Mouse (Mus musculus) megakaryocyte, embryonic 14.5 days (primary cell): ENCODE measurements around the gene Mrpl38. TPM values are rescaled to one million over a fixed set of nuclear protein-coding genes. Genes with fewer than 3 reads are reported as not detected.

Experiments
- H3K27me3 ChIP-seq: replicated peaks from 2 replicates; pipeline ENCODE3; 2012; ENCODE audit warnings: inconsistent platforms
- H3K36me3 ChIP-seq: replicated peaks from 2 replicates; pipeline ENCODE3; 2012; ENCODE audit warnings: low read length, inconsistent platforms, mixed read lengths
- H3K4me1 ChIP-seq: 2 replicates; pipeline ENCODE4 v1.6.1; 2012; ENCODE audit warnings: inconsistent platforms
- H3K4me3 ChIP-seq: replicated peaks from 2 replicates; pipeline ENCODE3; 2012; ENCODE audit warnings: moderate library complexity, mild to moderate bottlenecking, inconsistent platforms
- H3K9me3 ChIP-seq: 2 replicates; pipeline ENCODE4 v1.6.1; 2012; ENCODE audit warnings: inconsistent platforms
- FLI1 ChIP-seq: IDR thresholded peaks from 2 replicates; pipeline ENCODE4 v1.6.1; 2012; ENCODE audit warnings: low read length, inconsistent platforms, mixed read lengths
- GATA1 ChIP-seq: IDR thresholded peaks from 3 replicates; pipeline ENCODE4 v1.6.1; 2012; ENCODE audit warnings: mixed read lengths, low read length, inconsistent platforms, borderline replicate concordance
- polyA plus RNA-seq: library from polyadenylated mRNA; stranded (reverse); fragments of >175 nt; gene quantifications from 2 replicates; pipeline ENCODE4 v1.2.3, GENCODE M21; 2012; ENCODE audit warnings: low replicate concordance; ENCODE audit not compliant: insufficient read depth

The Mrpl38 gene
- polyA plus RNA-seq, 1 experiment = 80.4 TPM

DNA sequence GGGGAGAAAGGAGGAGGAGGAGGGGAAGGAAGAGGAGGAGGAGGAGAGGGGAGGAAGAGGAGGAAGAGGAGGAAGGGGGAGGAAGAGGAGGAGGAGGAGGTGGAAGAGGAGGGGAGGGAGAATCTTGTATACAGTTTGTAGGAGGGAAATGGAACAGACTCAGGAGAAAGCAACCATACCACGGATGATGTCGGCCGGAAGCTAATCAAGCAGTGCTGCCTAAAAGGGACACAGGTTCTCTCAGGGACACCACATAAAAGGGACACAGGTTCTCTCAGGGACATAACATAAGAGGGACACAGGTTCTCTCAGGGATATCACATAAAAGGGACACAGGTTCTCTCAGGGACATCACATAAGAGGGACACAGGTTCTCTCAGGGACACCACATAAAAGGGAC lies 30.5 kb upstream of the Mrpl38 start:
- Histone ChIP-seq H3K27me3 (no peaks in the 10 kb centered on the region), H3K4me3 (no peak overlapping the region), H3K36me3 (peaks cover 60% of the 10 kb centered on the region), H3K4me1 (peaks cover 48% of the 10 kb centered on the region), H3K9me3 (no peaks in the 10 kb centered on the region)
- TF ChIP-seq FLI1 = no peak
- no peak for TF ChIP-seq GATA1

DNA sequence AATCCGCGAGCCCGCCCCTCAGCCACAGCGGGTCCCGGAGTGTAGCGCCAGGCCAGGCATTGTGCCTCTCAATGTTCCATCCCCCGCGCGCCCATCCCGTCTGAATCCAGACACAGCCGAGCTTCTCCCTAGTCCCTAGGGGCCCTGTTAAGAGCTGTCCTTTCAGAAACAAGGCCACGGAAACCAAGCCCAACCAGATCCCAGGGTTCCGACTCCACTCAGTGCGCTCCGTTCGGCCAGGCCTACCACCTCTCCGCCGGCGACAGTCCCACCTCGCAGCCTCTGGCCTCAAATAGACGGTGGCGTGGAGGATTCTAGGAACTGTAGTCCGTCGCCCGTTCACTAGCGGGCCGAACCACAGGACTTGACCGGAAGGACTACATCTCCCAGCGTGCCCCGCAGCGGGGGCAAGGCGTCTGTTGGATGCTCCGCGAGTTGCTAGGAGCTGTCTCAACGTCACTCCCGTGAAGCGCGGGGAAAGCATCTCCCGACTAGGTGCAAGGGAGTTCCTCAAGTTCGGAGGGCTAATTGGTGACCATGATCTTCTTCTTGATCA lies 29.3 kb upstream of the Mrpl38 start, which contains the start of gene Fbf1:
Gene Fbf1 (minus strand): TSS at position 283 of the 556 bp plus-strand sequence.
- no peak for TF ChIP-seq GATA1
- no peak for TF ChIP-seq FLI1
- Histone ChIP-seq H3K9me3 (no peaks in the 10 kb centered on the region), H3K4me1 (peaks cover 60% of the 10 kb centered on the region), H3K36me3 (peaks cover 60% of the 10 kb centered on the region), H3K4me3 (peak within 1 kb of the TSS; percentile 95), H3K27me3 (no peaks in the 10 kb centered on the region)

DNA sequence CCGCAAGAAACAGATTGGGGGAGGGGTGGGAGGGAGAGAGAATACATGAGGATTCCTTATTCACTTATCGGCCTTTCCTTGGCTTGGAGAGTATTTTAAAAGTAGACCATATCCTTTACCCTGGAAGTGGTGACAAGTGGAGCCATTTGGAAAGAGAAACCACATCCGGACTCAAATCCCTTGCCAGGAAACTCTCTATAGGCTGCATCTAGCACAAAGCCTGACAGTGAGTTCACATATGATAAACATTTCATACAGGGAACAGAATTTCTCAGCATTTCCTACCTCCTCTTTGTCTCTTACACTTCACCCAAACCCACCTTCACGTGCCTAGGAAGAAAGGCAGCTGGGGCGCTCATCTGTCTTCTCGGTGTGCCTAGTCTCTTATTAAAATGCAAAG lies 28.6 kb upstream of the Mrpl38 start:
- no peaks in the 10 kb centered on the region for H3K9me3 ChIP-seq
- H3K4me1 ChIP-seq = peaks cover 68% of the 10 kb centered on the region
- no peaks in the 10 kb centered on the region for H3K27me3 ChIP-seq
- peak overlapping the region; percentile 95 for H3K4me3 ChIP-seq
- peaks cover 59% of the 10 kb centered on the region for H3K36me3 ChIP-seq
- TF ChIP-seq FLI1 = no peak
- no peak for TF ChIP-seq GATA1

DNA sequence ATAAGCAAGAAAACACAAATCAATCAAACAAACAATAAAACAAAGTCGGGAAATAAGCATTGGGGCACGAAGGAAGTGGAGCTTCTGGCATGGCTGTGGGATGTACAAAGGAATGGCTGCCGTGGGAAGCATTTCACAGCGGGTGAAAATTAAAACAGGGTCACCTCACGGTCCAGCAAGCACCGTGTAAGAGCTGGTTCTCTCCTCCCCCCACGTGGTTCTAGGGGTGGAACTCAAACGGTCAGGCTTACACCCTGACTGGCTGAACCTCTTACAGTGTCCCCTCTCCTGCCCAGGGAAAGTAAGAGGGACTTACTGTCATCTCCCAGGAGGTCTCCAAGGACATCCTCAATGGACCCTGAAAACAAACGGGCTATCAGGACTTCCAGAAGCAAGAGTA lies 24.3 kb upstream of the Mrpl38 start:
- TF ChIP-seq FLI1 = no peak
- TF ChIP-seq GATA1 = no peak
- Histone ChIP-seq H3K9me3 (no peaks in the 10 kb centered on the region), H3K36me3 (peaks cover 82% of the 10 kb centered on the region)

DNA sequence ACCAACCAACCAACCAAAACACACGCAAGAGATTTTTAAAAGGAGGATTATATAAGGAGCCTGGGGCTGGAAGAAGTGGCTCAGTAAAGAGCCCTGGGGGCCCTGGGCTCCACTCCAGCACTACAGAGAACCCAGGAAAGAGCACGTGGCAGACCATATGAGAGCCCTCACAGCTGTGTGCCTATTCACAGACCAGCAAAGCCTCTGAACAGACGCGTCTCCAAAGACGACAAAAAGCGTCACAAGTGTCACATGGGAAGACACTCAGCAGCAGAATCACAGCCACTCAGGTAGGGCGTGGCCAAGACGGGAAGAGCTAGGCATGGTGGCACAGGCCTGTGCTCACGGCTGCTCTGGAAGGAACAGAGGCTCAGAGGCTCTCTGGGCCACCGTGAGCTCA lies 23.5 kb upstream of the Mrpl38 start:
- Histone ChIP-seq H3K27me3 (no peaks in the 10 kb centered on the region), H3K36me3 (peaks cover 91% of the 10 kb centered on the region), H3K4me3 (no peak overlapping the region), H3K9me3 (no peaks in the 10 kb centered on the region), H3K4me1 (peaks cover 95% of the 10 kb centered on the region)
- TF ChIP-seq FLI1 (no peak), GATA1 (no peak)

More for the DNA sequence above, 24.3 kb upstream of the Mrpl38 start:
- Histone ChIP-seq H3K4me1 (peaks cover 91% of the 10 kb centered on the region), H3K27me3 (no peaks in the 10 kb centered on the region), H3K4me3 (no peak overlapping the region)

DNA sequence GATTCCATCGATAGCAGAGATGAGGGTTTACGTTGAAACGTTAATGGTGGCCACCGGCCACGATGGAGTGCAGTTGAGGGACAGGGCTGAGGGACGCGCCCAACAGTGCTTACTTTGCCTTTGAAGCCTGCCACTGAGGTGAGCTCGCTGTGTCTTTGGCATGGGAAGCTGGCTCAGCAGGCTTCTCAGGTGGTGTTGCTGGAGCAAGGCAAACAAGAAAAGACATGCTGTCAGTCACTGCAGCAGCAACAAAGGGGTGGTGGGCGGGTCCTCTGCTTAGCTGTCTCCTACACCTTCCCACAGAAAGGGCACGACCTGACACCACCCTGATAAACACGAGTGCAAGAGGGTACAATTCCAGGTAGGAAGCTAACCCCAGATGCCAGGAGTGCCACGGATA lies 22.6 kb upstream of the Mrpl38 start:
- H3K36me3 ChIP-seq = peaks cover 97% of the 10 kb centered on the region
- TF ChIP-seq FLI1 (no peak), GATA1 (no peak)
- H3K4me1 ChIP-seq = peaks cover 95% of the 10 kb centered on the region
- H3K27me3 ChIP-seq = no peaks in the 10 kb centered on the region
- no peak overlapping the region for H3K4me3 ChIP-seq
- no peaks in the 10 kb centered on the region for H3K9me3 ChIP-seq

DNA sequence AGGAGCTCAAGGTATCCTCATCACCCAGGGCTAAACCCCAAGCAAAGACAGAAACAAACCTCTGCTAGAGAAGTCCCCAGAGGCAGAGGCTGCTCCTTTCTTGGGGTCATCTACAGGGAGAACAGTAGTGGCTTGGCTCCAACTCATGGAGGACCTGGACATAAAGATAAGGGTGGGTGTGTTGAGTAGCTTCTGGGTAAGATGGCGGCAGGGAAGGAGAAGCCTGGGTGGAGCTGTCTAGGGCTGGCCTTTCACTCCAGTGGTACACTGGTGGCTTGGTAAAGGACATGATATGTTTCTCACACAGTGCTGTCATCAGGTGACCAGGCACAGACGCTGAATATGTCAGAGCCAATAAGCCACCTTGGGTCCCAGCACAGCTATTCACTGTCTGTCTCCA lies 12.3 kb upstream of the Mrpl38 start:
- H3K9me3 ChIP-seq = no peaks in the 10 kb centered on the region
- peaks cover 100% of the 10 kb centered on the region for H3K36me3 ChIP-seq
- TF ChIP-seq FLI1 = no peak
- no peak for TF ChIP-seq GATA1
- no peaks in the 10 kb centered on the region for H3K27me3 ChIP-seq
- no peak overlapping the region for H3K4me3 ChIP-seq
- H3K4me1 ChIP-seq = peaks cover 59% of the 10 kb centered on the region

DNA sequence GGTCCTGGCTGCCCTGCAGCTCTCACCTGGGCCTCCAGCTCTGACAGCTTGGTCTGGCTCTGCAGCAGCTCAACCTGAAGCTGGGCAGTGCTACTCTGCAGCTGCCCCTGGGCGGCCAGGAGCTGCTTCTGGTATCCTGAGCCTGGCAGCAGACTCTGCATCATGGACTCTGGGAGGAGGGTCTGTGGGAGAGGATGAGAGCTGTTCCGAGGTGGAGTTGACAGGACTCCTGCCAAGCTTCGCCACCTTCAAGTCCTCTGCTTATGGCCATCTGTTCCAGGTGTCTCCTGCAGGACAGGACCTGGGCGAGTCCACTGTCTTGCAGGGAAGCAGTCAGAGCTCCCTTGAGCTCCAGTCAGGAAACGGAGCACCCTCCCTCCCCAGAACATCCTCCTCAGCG lies 10.7 kb upstream of the Mrpl38 start:
- no peak overlapping the region for H3K4me3 ChIP-seq
- no peaks in the 10 kb centered on the region for H3K9me3 ChIP-seq
- peaks cover 100% of the 10 kb centered on the region for H3K36me3 ChIP-seq
- H3K27me3 ChIP-seq = no peaks in the 10 kb centered on the region
- TF ChIP-seq GATA1 (no peak), FLI1 (no peak)
- H3K4me1 ChIP-seq = peaks cover 62% of the 10 kb centered on the region

DNA sequence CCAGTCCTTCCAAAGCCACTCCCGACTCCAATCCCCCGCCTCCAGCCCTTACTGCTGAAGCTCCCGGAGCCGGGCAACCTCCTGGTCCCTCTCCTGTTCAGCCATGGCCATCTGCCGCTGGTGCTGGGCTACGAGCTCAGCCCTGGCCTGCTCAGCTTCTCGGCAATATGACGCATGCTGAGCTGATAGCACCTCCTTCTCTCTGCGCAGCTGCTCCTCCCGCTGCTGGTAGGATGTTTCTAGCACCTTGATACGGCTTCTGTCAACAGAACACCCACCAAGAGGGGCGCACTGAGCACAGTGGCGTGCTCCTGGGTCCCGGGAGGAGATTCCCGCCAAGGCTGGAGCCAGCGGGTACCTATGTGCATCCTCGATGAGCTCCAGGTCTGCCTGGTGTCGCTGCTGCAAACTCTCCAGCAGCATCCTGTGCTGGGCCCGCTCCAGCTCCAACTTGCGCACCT lies 10.1 kb upstream of the Mrpl38 start:
- TF ChIP-seq GATA1 (no peak), FLI1 (no peak)
- Histone ChIP-seq H3K36me3 (peaks cover 100% of the 10 kb centered on the region), H3K4me1 (peaks cover 63% of the 10 kb centered on the region), H3K4me3 (no peak overlapping the region), H3K9me3 (no peaks in the 10 kb centered on the region), H3K27me3 (no peaks in the 10 kb centered on the region)

DNA sequence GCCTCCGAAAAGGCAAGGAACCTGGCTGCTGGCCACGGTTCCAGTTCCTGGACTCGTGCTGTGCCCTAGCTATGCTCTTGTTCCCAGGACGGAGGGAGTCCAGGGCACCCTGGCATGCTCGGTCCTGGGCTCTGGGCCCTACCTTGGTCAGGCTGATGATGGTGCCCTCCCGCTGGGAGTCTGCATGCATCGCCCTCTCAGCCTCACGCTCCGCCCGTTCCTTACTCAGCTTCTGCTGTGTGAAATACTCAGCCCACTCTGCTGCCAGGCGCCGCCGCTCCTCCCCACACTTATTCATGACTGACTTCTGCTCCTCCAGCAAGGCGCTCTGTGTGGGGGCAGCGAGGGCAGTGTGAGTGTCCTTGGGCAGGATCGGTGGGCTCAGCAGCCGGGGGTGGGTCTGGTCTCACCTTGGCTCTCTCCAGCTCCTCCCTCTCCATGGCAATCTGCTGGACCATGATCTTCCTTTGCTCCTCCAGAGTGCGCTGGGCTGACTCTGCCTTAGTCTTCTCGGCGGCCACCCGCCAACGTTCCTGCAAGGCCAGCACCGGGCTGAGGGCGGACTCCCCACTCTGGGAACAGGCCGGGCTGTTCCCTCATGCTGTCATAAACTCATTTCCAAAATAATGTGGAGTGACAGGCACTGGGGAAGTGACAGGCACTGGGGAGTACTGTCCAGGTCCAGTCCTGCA lies 7.8 kb upstream of the Mrpl38 start:
- no peak for TF ChIP-seq FLI1
- Histone ChIP-seq H3K27me3 (no peaks in the 10 kb centered on the region), H3K4me3 (peak overlapping the region; percentile 51), H3K9me3 (no peaks in the 10 kb centered on the region), H3K4me1 (peaks cover 70% of the 10 kb centered on the region), H3K36me3 (peaks cover 100% of the 10 kb centered on the region)
